10 mouse cellular contexts compared by ENCODE assay signal in genomic region chr17:8388990-8389789, GRCm38 (mm10). TPM values are rescaled to one million over a fixed set of nuclear protein-coding genes. Genes with fewer than 3 reads are reported as not detected.
DNase-seq lines count a peak whose midpoint lies in the region; ATAC-seq and TF ChIP-seq lines count a peak whose summit lies in the region.
"Had no signal": no experiment of that assay in that cellular context is flagged by ENCODE, and none has a peak within 500 bp of the region (broad histone marks: within the 10 kb centered on the region; RNA-seq: fewer than 3 reads in every experiment).

No protein-coding gene starts in this region.

- no peak for ATAC-seq in heart, postnatal 0 days (ENCODE audit: insufficient read depth, low read depth)
- ATAC-seq in hindbrain, embryonic 13.5 days (ENCODE audit: low FRiP score), result no peak

- peaks cover 33% of the 10 kb centered on the region for H3K27me3 ChIP-seq in heart, postnatal 0 days (ENCODE audit: control insufficient read depth, insufficient read depth, low read length)
- peaks cover 56% of the 10 kb centered on the region for H3K27me3 ChIP-seq in hindbrain, embryonic 13.5 days

- H3K36me3 ChIP-seq in heart, postnatal 0 days (replicated peaks; ENCODE audit: control insufficient read depth, insufficient read depth, low read length), result no peaks in the 10 kb centered on the region
- H3K36me3 ChIP-seq in hindbrain, embryonic 13.5 days, result no peaks in the 10 kb centered on the region

- no peak overlapping the region for H3K27ac ChIP-seq in heart, postnatal 0 days (ENCODE audit: low read depth)
- H3K27ac ChIP-seq in hindbrain, embryonic 13.5 days, result no peak overlapping the region

- no peak overlapping the region for H3K9ac ChIP-seq in heart, postnatal 0 days (replicated peaks; ENCODE audit: low read depth, low read length)
- peak overlapping the region; percentile 61 for H3K9ac ChIP-seq in hindbrain, embryonic 13.5 days

- no peak for DNase-seq in heart, postnatal 0 days (ENCODE audit: low spot score)
- DNase-seq in heart, adult 9 months (ENCODE audit: low spot score in 2 of 2), result no peak
- DNase-seq in ZHBTc4 (ENCODE audit: low read depth, low spot score) (peak; percentile 65), MN1 (ENCODE audit: low spot score) (no peak)
- peak; percentile 35 to 41 for DNase-seq in natural killer cell, adult 2 months (ENCODE audit: low spot score in 2 of 2)
- DNase-seq in adrenal gland, postnatal 25 days, result no peak
- DNase-seq in gastrocnemius, postnatal 4 days (ENCODE audit: low spot score in 2 of 2), result no peak

- H3K4me2 ChIP-seq in heart, postnatal 0 days (ENCODE audit: low read depth, low read length), result peak overlapping the region; percentile 19
- peak overlapping the region; percentile 58 for H3K4me2 ChIP-seq in hindbrain, embryonic 13.5 days

- under 1% methylated on average over 28 of the region's 28 CpGs for WGBS in heart, postnatal 0 days
- WGBS in hindbrain, embryonic 13.5 days, result under 1% methylated on average over 28 of the region's 28 CpGs

- no peak for TF ChIP-seq CTCF in heart, postnatal 0 days (IDR thresholded peaks at IDR 0.05; ENCODE audit: low read depth)

- H3K4me1 ChIP-seq in heart, postnatal 0 days (ENCODE audit: control insufficient read depth, insufficient read depth), result no peaks in the 10 kb centered on the region
- peaks cover 11% of the 10 kb centered on the region for H3K4me1 ChIP-seq in hindbrain, embryonic 13.5 days (replicated peaks)

- H3K4me3 ChIP-seq in heart, postnatal 0 days (ENCODE audit: low read depth, low read length), result peak overlapping the region; percentile 3; the same call in 1 of the 2 replicates
- H3K4me3 ChIP-seq in hindbrain, embryonic 13.5 days, result peak overlapping the region; percentile 37

- H3K9me3 ChIP-seq in heart, postnatal 0 days (replicated peaks; ENCODE audit: control insufficient read depth, low read length), result no peaks in the 10 kb centered on the region
- no peaks in the 10 kb centered on the region for H3K9me3 ChIP-seq in hindbrain, embryonic 13.5 days

- no peak for TF ChIP-seq EP300 in heart, postnatal 0 days (IDR thresholded peaks at IDR 0.05; ENCODE audit: low read depth)

RNA-seq across cellular contexts. Expression of gene T2, which starts 33.4 kb away (rescaled TPM):
- 0.19 and 2.1 TPM in 2 replicates for total RNA-seq in heart, postnatal 0 days (2014; rRNA removed; ENCODE audit: low replicate concordance)
- polyA plus RNA-seq in heart, postnatal 0 days (2015; fragmentation: Nextera tagmentation; extraction: Ambion mirVana), result 3.7 and 4.0 TPM in 2 replicates
- 0.38 and 0.62 TPM in 2 replicates for polyA plus RNA-seq in hindbrain, embryonic 13.5 days (2015; fragmentation: Nextera tagmentation; extraction: Ambion mirVana)
- total RNA-seq in adrenal gland, postnatal 25 days (2021), result not detected in 2 replicates
- not detected for total RNA-seq in gastrocnemius, postnatal 4 days (2021)
- total RNA-seq: MEL had no signal

RNA-seq across cellular contexts. Expression of gene T, which starts 45.0 kb away (rescaled TPM):
- total RNA-seq in heart, postnatal 0 days (2014; rRNA removed; ENCODE audit: low replicate concordance), result not detected in 2 replicates
- polyA plus RNA-seq in heart, postnatal 0 days (2015; fragmentation: Nextera tagmentation; extraction: Ambion mirVana), result 0.12 and 0.15 TPM in 2 replicates
- polyA plus RNA-seq in hindbrain, embryonic 13.5 days (2015; fragmentation: Nextera tagmentation; extraction: Ambion mirVana), result 0.44 and 0.52 TPM in 2 replicates
- not detected in 2 replicates for total RNA-seq in adrenal gland, postnatal 25 days (2021)
- under 1 TPM; 0.25 to 0.36 TPM for total RNA-seq in gastrocnemius, postnatal 4 days (2021)
- total RNA-seq: heart, adult 8-10 months; MEL had no signal

RNA-seq across cellular contexts. Expression of gene Prr18, which starts 51.9 kb away (rescaled TPM):
- total RNA-seq in heart, postnatal 0 days (2014; rRNA removed; ENCODE audit: low replicate concordance), result not detected in 2 replicates
- 0.10 TPM in 1 of 2 replicates, not detected in the other for polyA plus RNA-seq in heart, postnatal 0 days (2015; fragmentation: Nextera tagmentation; extraction: Ambion mirVana)
- polyA plus RNA-seq in hindbrain, embryonic 13.5 days (2015; fragmentation: Nextera tagmentation; extraction: Ambion mirVana), result 9.6 TPM in 2 replicates
- total RNA-seq in adrenal gland, postnatal 25 days (2021), result 0.43 and 0.95 TPM in 2 replicates
- total RNA-seq in gastrocnemius, postnatal 4 days (2021), result under 1 TPM; 0.12 to 0.18 TPM

Comparison
In these comparisons a context has a peak if more than half of its experiments do, and no peak if none do; other contexts are left out.
1. DNase-seq: peak in ZHBTc4 (single experiment) and natural killer cell, adult 2 months (2 of 2); none in heart, postnatal 0 days (single experiment), heart, adult 9 months (0 of 2), MN1 (single experiment), adrenal gland, postnatal 25 days (single experiment) and gastrocnemius, postnatal 4 days (0 of 2).